Mouse (Mus musculus) cerebellum, postnatal 36 days (tissue): Measurements from ENCODE around the gene Tmem19.

Experiments
- DNase-seq, 2 experiments: peaks; one replicate each; pipeline ENCODE4 v3.0.0; 2021 to 2022; ENCODE audit warnings: mixed read lengths in 2 of 2

The Tmem19 gene

DNA sequence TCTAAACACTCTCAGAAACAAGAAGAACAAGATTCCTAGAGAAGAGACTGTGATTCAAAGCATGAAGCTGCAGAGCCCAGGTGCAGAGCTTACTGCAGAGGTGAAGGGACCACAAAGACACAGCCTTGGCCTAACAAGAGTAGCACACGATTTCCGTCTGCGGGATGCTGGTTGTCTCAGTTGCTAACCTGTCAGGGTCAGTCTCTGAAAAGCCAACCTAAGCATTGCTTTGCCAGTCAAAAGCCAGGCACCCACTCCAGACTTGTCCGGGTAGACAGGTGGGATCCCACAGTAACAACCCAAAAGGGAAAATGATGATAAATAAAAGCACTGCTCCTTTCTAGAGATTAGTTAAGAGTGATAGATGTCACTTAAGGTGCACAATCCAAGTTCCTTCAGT, 53.1 kb downstream of the Tmem19 start:
- DNase-seq: no peak

- DNase-seq: no peak
Measured at GRCm38 (mm10) chr10:115307331-115307875, 54.9 kb downstream of the Tmem19 start.

DNA sequence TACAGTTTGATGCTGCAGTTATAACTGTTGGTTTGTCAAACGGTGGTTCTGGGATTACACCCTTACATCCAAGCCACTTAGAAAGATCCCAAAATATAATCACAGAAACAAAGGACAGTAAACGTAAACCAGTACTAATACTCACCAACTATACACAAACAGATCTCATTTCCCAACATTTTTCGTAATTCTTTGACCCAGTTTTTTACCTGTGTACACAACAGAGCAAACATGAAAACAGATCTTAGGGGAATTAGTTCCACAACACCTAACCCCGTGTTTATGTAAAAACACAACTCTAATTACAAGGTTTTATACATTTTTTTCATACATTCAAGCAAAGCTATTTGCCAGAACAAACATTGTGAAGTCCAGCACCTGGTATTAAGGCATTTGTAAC, 63.6 kb downstream of the Tmem19 start:
- no peak for DNase-seq

DNA sequence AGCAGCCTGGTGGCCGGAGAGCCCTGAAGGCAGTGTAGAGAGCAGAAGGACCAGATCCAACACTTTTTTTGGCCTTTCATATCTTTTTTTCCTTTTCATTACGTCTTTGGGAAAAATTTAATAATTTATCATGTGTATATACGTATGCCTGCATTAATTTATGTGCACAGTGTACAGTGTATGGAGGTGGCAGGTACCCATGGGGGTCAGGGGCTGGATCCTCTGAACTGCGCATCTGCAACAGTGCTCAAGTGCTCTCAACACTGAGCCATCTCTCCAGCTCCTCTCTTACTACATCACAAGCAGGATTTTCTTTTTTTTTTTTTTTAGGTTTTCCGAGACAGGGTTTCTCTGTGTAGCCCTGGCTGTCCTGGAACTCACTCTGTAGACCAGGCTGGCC, 64.7 kb downstream of the Tmem19 start:
- DNase-seq: no peak

DNA sequence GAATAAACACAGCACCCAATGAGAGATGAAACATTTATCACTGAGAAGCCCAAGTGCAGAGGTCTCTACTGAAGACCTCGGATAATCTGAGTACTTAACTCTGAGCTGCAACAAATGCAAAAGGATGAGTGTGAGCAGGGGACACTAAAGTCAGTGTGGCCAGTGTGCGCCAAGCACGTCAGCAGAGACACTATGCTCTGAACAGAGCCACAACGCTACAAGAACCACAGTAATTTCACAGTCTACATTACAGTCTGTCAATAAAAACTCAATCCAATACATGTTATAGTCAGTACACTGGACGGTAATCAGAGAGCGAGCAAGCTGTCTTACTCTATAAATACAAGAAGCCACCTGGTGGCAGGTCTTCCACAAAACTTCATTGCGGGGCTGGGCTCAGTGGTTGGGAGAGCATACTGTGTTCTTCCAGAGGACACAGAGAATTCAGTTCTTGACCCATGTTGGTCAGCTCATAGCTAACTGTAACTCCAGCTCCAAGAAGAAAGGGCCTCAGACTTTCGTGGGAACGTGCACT, 65.8 kb downstream of the Tmem19 start:
- DNase-seq: no peak

GRCm38 (mm10) chr10:115295162-115295561, 67.1 kb downstream of the Tmem19 start:
- DNase-seq: no peak

DNA sequence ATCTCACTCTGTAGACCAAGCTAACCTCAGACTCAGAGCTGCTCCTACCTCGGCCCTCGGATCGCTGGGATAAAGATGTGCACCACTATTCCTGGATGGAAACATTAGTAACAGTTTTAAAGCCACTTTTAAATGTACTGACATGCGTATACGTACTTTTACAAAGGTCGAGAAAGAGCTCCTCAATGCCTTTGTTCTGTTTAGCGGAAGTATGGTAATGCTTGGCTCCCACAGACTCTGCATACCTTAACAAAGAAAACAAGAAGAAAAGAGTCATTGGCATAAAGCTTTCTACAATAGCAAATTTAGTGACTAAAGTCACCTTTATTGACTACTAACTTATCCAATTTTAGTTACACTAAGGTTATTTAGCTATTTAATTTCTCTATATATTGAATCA, 67.6 kb downstream of the Tmem19 start:
- DNase-seq: no peak

- DNase-seq: no peak
Measured at GRCm38 (mm10) chr10:115293946-115294345, 68.4 kb downstream of the Tmem19 start.

DNA sequence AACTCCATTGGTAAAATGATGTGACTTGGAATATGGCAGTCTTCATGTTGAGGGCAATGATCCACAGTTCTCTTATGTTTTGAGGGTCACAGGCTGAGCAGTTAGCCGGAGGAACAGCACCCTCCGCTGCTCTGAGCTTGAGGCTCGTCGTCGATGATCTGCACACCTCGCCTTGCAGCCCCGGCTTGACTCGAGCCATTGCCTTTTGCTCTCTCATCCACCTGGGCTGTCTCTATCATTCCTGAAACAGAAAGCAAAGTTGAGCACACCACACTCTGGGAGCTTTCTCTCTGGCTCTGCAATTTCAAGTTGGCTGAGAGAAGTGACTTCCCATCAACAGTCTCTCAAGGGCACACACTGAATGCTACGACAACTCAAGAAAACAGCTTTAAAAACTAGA, 71.6 kb downstream of the Tmem19 start:
- DNase-seq: no peak
